Comparison of ENCODE assay signal across 17 mouse cellular contexts in genomic region chr15:94238058-94238876, GRCm38 (mm10).
DNase-seq lines count a peak whose midpoint lies in the region; ATAC-seq lines count a peak whose summit lies in the region.
"Had no signal": no experiment of that assay in that cellular context is flagged by ENCODE, and none has a peak within 500 bp of the region (broad histone marks: within the 10 kb centered on the region; RNA-seq: fewer than 3 reads in every experiment).

No protein-coding gene starts in this region.

- H3K4me2 ChIP-seq in heart, embryonic 11.5 days = no peak overlapping the region
- H3K4me2 ChIP-seq in kidney, embryonic 16.5 days (replicated peaks; ENCODE audit: low read depth, low read length) = no peak overlapping the region
- H3K4me2 ChIP-seq in intestine, embryonic 15.5 days (replicated peaks) = no peak overlapping the region
- no peak overlapping the region for H3K4me2 ChIP-seq in forebrain, embryonic 16.5 days (ENCODE audit: low read length)

- H3K4me1 ChIP-seq in heart, embryonic 11.5 days (ENCODE audit: control insufficient read depth, insufficient read depth, low read length) = no peaks in the 10 kb centered on the region
- no peaks in the 10 kb centered on the region; the same call in 1 of the 2 replicates for H3K4me1 ChIP-seq in kidney, embryonic 16.5 days (ENCODE audit: insufficient read depth, low read length)
- H3K4me1 ChIP-seq in intestine, embryonic 15.5 days (replicated peaks) = no peaks in the 10 kb centered on the region
- H3K4me1 ChIP-seq in forebrain, embryonic 16.5 days (replicated peaks; ENCODE audit: control insufficient read depth, insufficient read depth, low read length) = no peaks in the 10 kb centered on the region
- H3K4me1 ChIP-seq: hindbrain, embryonic 10.5 days had no signal

- ATAC-seq in heart, embryonic 11.5 days (replicated peaks; ENCODE audit: insufficient number of reproducible peaks, low FRiP score, low TSS enrichment) = no peak
- peak; percentile 70; the same call in 1 of the 2 replicates for ATAC-seq in kidney, embryonic 16.5 days (ENCODE audit: low FRiP score, low TSS enrichment)
- ATAC-seq in intestine, embryonic 15.5 days = no peak
- no peak for ATAC-seq in forebrain, embryonic 16.5 days
- ATAC-seq: inflammation-experienced regulatory T-cells, adult 6 months; liver, postnatal 0 days had no signal

- no peaks in the 10 kb centered on the region for H3K9me3 ChIP-seq in heart, embryonic 11.5 days (replicated peaks; ENCODE audit: control insufficient read depth, low read length)
- H3K9me3 ChIP-seq in kidney, embryonic 16.5 days (ENCODE audit: low read length) = no peaks in the 10 kb centered on the region
- no peaks in the 10 kb centered on the region for H3K9me3 ChIP-seq in intestine, embryonic 15.5 days
- no peaks in the 10 kb centered on the region for H3K9me3 ChIP-seq in forebrain, embryonic 16.5 days (ENCODE audit: control insufficient read depth, low read length)
- H3K9me3 ChIP-seq: hindbrain, embryonic 10.5 days had no signal

- no peak for DNase-seq in heart, postnatal 10 days
- DNase-seq in kidney, adult 11 months = no peak
- peak; percentile 28 for DNase-seq in NIH3T3 (ENCODE audit: low read depth)
- DNase-seq in ovary, postnatal 10 days (ENCODE audit: low spot score) = no peak
- DNase-seq: cerebellum, postnatal 10 days; embryo, embryonic 11 days; gastrocnemius, postnatal 10 days; liver, postnatal 0 days; right cerebral cortex, adult 18-20 months; spleen, adult 18-20 months; thymus, postnatal 4 days had no signal

- no peaks in the 10 kb centered on the region for H3K36me3 ChIP-seq in heart, embryonic 11.5 days (ENCODE audit: control insufficient read depth, insufficient read depth, low read length)
- H3K36me3 ChIP-seq in kidney, embryonic 16.5 days (ENCODE audit: insufficient read depth, low read length) = no peaks in the 10 kb centered on the region
- H3K36me3 ChIP-seq in intestine, embryonic 15.5 days = no peaks in the 10 kb centered on the region
- no peaks in the 10 kb centered on the region for H3K36me3 ChIP-seq in forebrain, embryonic 16.5 days (ENCODE audit: control insufficient read depth, insufficient read depth)
- H3K36me3 ChIP-seq: hindbrain, embryonic 10.5 days had no signal

- WGBS in heart, embryonic 11.5 days (ENCODE audit: insufficient replicate concordance) = 66% methylated on average over 14 of the region's 14 CpGs
- 50% methylated on average over 14 of the region's 14 CpGs for WGBS in kidney, embryonic 16.5 days
- WGBS in intestine, embryonic 15.5 days = 55% methylated on average over 14 of the region's 14 CpGs
- WGBS in forebrain, embryonic 16.5 days = 89% methylated on average over 14 of the region's 14 CpGs

- intact Hi-C loops in heart, postnatal 10 days (cut with DNase I) = no loop called here

- 0 out of 2 replicates have a peak overlapping the region, but pooled peaks have one; percentile 4 for H3K27ac ChIP-seq in heart, embryonic 11.5 days (ENCODE audit: low read depth, low read length)
- H3K27ac ChIP-seq in kidney, embryonic 16.5 days (ENCODE audit: low read length) = peak overlapping the region; percentile 70
- H3K27ac ChIP-seq in intestine, embryonic 15.5 days = peak overlapping the region; percentile 64; the same call in 1 of the 2 replicates
- H3K27ac ChIP-seq in forebrain, embryonic 16.5 days (ENCODE audit: low read length) = no peak overlapping the region
- H3K27ac ChIP-seq: hindbrain, embryonic 10.5 days had no signal

- no peak overlapping the region for H3K4me3 ChIP-seq in heart, embryonic 11.5 days (ENCODE audit: low read depth, low read length)
- no peak overlapping the region for H3K4me3 ChIP-seq in kidney, embryonic 16.5 days (ENCODE audit: low read length)
- H3K4me3 ChIP-seq in intestine, embryonic 15.5 days (replicated peaks) = no peak overlapping the region
- H3K4me3 ChIP-seq in forebrain, embryonic 16.5 days (replicated peaks; ENCODE audit: low read length) = no peak overlapping the region
- H3K4me3 ChIP-seq: hindbrain, embryonic 10.5 days had no signal

- H3K9ac ChIP-seq in heart, embryonic 11.5 days (ENCODE audit: low read depth, low read length) = no peak overlapping the region
- H3K9ac ChIP-seq in kidney, embryonic 16.5 days (replicated peaks; ENCODE audit: low read length) = no peak overlapping the region
- H3K9ac ChIP-seq in intestine, embryonic 15.5 days = no peak overlapping the region
- H3K9ac ChIP-seq in forebrain, embryonic 16.5 days (replicated peaks; ENCODE audit: low read depth, low read length) = no peak overlapping the region
- H3K9ac ChIP-seq: liver, postnatal 0 days had no signal

- no peaks in the 10 kb centered on the region for H3K27me3 ChIP-seq in heart, embryonic 11.5 days (ENCODE audit: control insufficient read depth, insufficient read depth, low read length)
- no peaks in the 10 kb centered on the region for H3K27me3 ChIP-seq in kidney, embryonic 16.5 days (ENCODE audit: insufficient read depth, low read length)
- no peaks in the 10 kb centered on the region for H3K27me3 ChIP-seq in intestine, embryonic 15.5 days (replicated peaks)
- no peaks in the 10 kb centered on the region for H3K27me3 ChIP-seq in forebrain, embryonic 16.5 days (replicated peaks; ENCODE audit: control insufficient read depth, insufficient read depth, low read length)
